Comparison of ENCODE assay signal across 24 mouse cellular contexts in the genomic region with DNA sequence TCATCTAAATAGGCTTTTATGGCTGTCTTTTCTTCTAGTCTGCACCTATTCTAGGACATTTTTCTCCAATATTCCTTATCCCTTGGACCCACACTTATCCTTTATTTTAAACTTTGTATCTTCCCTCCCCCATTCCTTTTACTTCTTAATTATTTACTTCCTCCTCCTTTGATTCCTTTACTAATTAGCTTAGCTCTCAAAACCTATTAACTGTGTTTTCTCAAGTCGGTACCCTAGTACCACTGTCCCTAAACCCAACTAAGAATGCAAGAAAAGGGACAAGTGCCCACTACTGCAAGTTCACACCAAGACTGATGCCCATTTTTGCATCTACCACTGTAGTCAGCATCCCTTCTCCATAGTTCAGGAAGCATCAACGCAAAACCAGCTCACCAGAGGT. TPM values are rescaled to one million over a fixed set of nuclear protein-coding genes. Genes with fewer than 3 reads are reported as not detected.
"Had no signal": no experiment of that assay in that cellular context is flagged by ENCODE, and none has a peak within 500 bp of the region (broad histone marks: within the 10 kb centered on the region; RNA-seq: fewer than 3 reads in every experiment).

No protein-coding gene starts in this region.

- H3K9me3 ChIP-seq: neural tube, embryonic 13.5 days; neural tube, embryonic 15.5 days; stomach, embryonic 15.5 days had no signal

- H3K4me3 ChIP-seq: neural tube, embryonic 13.5 days; neural tube, embryonic 15.5 days; stomach, embryonic 15.5 days had no signal

- H3K4me2 ChIP-seq: neural tube, embryonic 13.5 days; neural tube, embryonic 15.5 days; stomach, embryonic 15.5 days had no signal

- H3K36me3 ChIP-seq: neural tube, embryonic 13.5 days; neural tube, embryonic 15.5 days; stomach, embryonic 15.5 days had no signal

- H3K9ac ChIP-seq: neural tube, embryonic 13.5 days; neural tube, embryonic 15.5 days; stomach, embryonic 15.5 days had no signal

- H3K27ac ChIP-seq: neural tube, embryonic 13.5 days; neural tube, embryonic 15.5 days; stomach, embryonic 15.5 days; stomach, postnatal 0 days had no signal

- H3K27me3 ChIP-seq: neural tube, embryonic 13.5 days; neural tube, embryonic 15.5 days; stomach, embryonic 15.5 days had no signal

- H3K4me1 ChIP-seq: neural tube, embryonic 13.5 days; neural tube, embryonic 15.5 days; stomach, embryonic 15.5 days had no signal

- DNase-seq: retina, postnatal 1 day; right cerebral cortex, adult 18-20 months; right cerebral cortex, postnatal 14 days; right cerebral cortex, postnatal 25 days; right cerebral cortex, postnatal 4 days; spleen, adult 18-20 months; thymus, adult 18-20 months; thymus, adult 2 months; thymus, postnatal 14 days; thymus, postnatal 25 days; thymus, postnatal 36 days; thymus, postnatal 4 days had no signal

RNA-seq across cellular contexts. Expression of a gene that starts 9.7 kb away (rescaled TPM):
- polyA plus RNA-seq: neural tube, embryonic 13.5 days; stomach, embryonic 14.5 days; stomach, postnatal 0 days; thymus, postnatal 0 days had no signal

RNA-seq across cellular contexts. Expression of a gene that starts 29.2 kb away (rescaled TPM):
- polyA plus RNA-seq: neural tube, embryonic 13.5 days; neural tube, embryonic 14.5 days; neural tube, embryonic 15.5 days; stomach, embryonic 14.5 days had no signal

RNA-seq across cellular contexts. Expression of a gene that starts 31.5 kb away (rescaled TPM):
- polyA plus RNA-seq: neural tube, embryonic 13.5 days; neural tube, embryonic 14.5 days; neural tube, embryonic 15.5 days; small intestine, adult 2 months; spleen, adult 2 months; stomach, embryonic 14.5 days; stomach, embryonic 15.5 days; stomach, embryonic 16.5 days; stomach, postnatal 0 days; testis, adult 2 months; urinary bladder, adult 2 months had no signal

RNA-seq across cellular contexts. Expression of a gene that starts 55.0 kb away (rescaled TPM):
- polyA plus RNA-seq: neural tube, embryonic 13.5 days; neural tube, embryonic 14.5 days; neural tube, embryonic 15.5 days; thymus, postnatal 0 days had no signal

RNA-seq across cellular contexts. Expression of a gene that starts 55.5 kb away (rescaled TPM):
- polyA plus RNA-seq: neural tube, embryonic 13.5 days; neural tube, embryonic 14.5 days; neural tube, embryonic 15.5 days; small intestine, adult 2 months; spleen, adult 2 months; stomach, embryonic 14.5 days; stomach, embryonic 15.5 days; stomach, embryonic 16.5 days; stomach, postnatal 0 days; testis, adult 2 months; thymus, adult 2 months; thymus, postnatal 0 days; urinary bladder, adult 2 months had no signal
